Mouse (Mus musculus) megakaryocyte, embryonic 14.5 days (primary cell): ENCODE data around the gene Gab1. TPM values are rescaled to one million over a fixed set of nuclear protein-coding genes. Genes with fewer than 3 reads are reported as not detected.

ENCODE experiments used
- H3K27me3 ChIP-seq: replicated peaks from 2 replicates; pipeline ENCODE3; 2012; ENCODE audit warnings: inconsistent platforms
- H3K36me3 ChIP-seq: replicated peaks from 2 replicates; pipeline ENCODE3; 2012; ENCODE audit warnings: low read length, inconsistent platforms, mixed read lengths
- H3K4me1 ChIP-seq: 2 replicates; pipeline ENCODE4 v1.6.1; 2012; ENCODE audit warnings: inconsistent platforms
- H3K4me3 ChIP-seq: replicated peaks from 2 replicates; pipeline ENCODE3; 2012; ENCODE audit warnings: moderate library complexity, mild to moderate bottlenecking, inconsistent platforms
- H3K9me3 ChIP-seq: 2 replicates; pipeline ENCODE4 v1.6.1; 2012; ENCODE audit warnings: inconsistent platforms
- FLI1 ChIP-seq: IDR thresholded peaks from 2 replicates; pipeline ENCODE4 v1.6.1; 2012; ENCODE audit warnings: low read length, inconsistent platforms, mixed read lengths
- GATA1 ChIP-seq: IDR thresholded peaks from 3 replicates; pipeline ENCODE4 v1.6.1; 2012; ENCODE audit warnings: mixed read lengths, low read length, inconsistent platforms, borderline replicate concordance
- polyA plus RNA-seq: library from polyadenylated mRNA; stranded (reverse); fragments of >175 nt; gene quantifications from 2 replicates; pipeline ENCODE4 v1.2.3, GENCODE M21; 2012; ENCODE audit warnings: low replicate concordance; ENCODE audit not compliant: insufficient read depth

Gab1 gene
- polyA plus RNA-seq: 0.44 and 3.2 TPM in 2 replicates

- Histone ChIP-seq H3K4me1 (peaks cover 25% of the 10 kb centered on the region), H3K36me3 (no peaks in the 10 kb centered on the region), H3K9me3 (peaks cover 15% of the 10 kb centered on the region), H3K4me3 (peak within 1 kb of the TSS; percentile 96), H3K27me3 (peaks cover 47% of the 10 kb centered on the region)
- TF ChIP-seq FLI1: no peak
- no peak for TF ChIP-seq GATA1
Measured at GRCm38 (mm10) chr8:80880196-80881106, at the start of gene Gab1. Gene Gab1 (minus strand): TSS chr8:80880519.

GRCm38 (mm10) chr8:80928770-80929169 is 48.5 kb upstream of the Gab1 start:
- Histone ChIP-seq H3K4me3 (no peak overlapping the region), H3K4me1 (peaks cover 31% of the 10 kb centered on the region), H3K27me3 (peaks cover 8% of the 10 kb centered on the region), H3K36me3 (no peaks in the 10 kb centered on the region), H3K9me3 (no peaks in the 10 kb centered on the region)
- TF ChIP-seq FLI1 (no peak), GATA1 (no peak)

GRCm38 (mm10) chr8:80923794-80924316 is 43.5 kb upstream of the Gab1 start:
- H3K36me3 ChIP-seq: no peaks in the 10 kb centered on the region
- peaks cover 44% of the 10 kb centered on the region for H3K4me1 ChIP-seq
- no peaks in the 10 kb centered on the region for H3K27me3 ChIP-seq
- no peaks in the 10 kb centered on the region for H3K9me3 ChIP-seq
- H3K4me3 ChIP-seq: peak overlapping the region; percentile 65
- no peak for TF ChIP-seq GATA1
- TF ChIP-seq FLI1: no peak

- H3K27me3 ChIP-seq: no peaks in the 10 kb centered on the region
- TF ChIP-seq GATA1: no peak
- TF ChIP-seq FLI1: no peak
- H3K4me3 ChIP-seq: no peak overlapping the region
- peaks cover 37% of the 10 kb centered on the region for H3K4me1 ChIP-seq
- H3K9me3 ChIP-seq: no peaks in the 10 kb centered on the region
- no peaks in the 10 kb centered on the region for H3K36me3 ChIP-seq
Measured at GRCm38 (mm10) chr8:80922642-80923041, 42.3 kb upstream of the Gab1 start.

GRCm38 (mm10) chr8:80919130-80919529 is 38.8 kb upstream of the Gab1 start:
- no peak overlapping the region for H3K4me3 ChIP-seq

GRCm38 (mm10) chr8:80918531-80918930 is 38.2 kb upstream of the Gab1 start:
- H3K36me3 ChIP-seq: no peaks in the 10 kb centered on the region
- no peaks in the 10 kb centered on the region for H3K9me3 ChIP-seq

More at GRCm38 (mm10) chr8:80919130-80919529, 38.8 kb upstream of the Gab1 start:
- TF ChIP-seq GATA1 (no peak), FLI1 (no peak)
- H3K36me3 ChIP-seq: no peaks in the 10 kb centered on the region
- peaks cover 30% of the 10 kb centered on the region for H3K4me1 ChIP-seq
- no peaks in the 10 kb centered on the region for H3K9me3 ChIP-seq
- H3K27me3 ChIP-seq: peaks cover 2% of the 10 kb centered on the region

GRCm38 (mm10) chr8:80916463-80917235 is 36.3 kb upstream of the Gab1 start:
- Histone ChIP-seq H3K4me1 (peaks cover 26% of the 10 kb centered on the region), H3K9me3 (no peaks in the 10 kb centered on the region), H3K27me3 (peaks cover 2% of the 10 kb centered on the region), H3K36me3 (no peaks in the 10 kb centered on the region), H3K4me3 (no peak overlapping the region)
- TF ChIP-seq FLI1 (no peak), GATA1 (no peak)

More at GRCm38 (mm10) chr8:80918531-80918930, 38.2 kb upstream of the Gab1 start:
- peaks cover 2% of the 10 kb centered on the region for H3K27me3 ChIP-seq
- no peak for TF ChIP-seq GATA1
- TF ChIP-seq FLI1: no peak
- peaks cover 25% of the 10 kb centered on the region for H3K4me1 ChIP-seq
- no peak overlapping the region for H3K4me3 ChIP-seq

- H3K4me1 ChIP-seq: peaks cover 24% of the 10 kb centered on the region
- TF ChIP-seq FLI1: no peak
- TF ChIP-seq GATA1: no peak
- no peaks in the 10 kb centered on the region for H3K36me3 ChIP-seq
- H3K9me3 ChIP-seq: no peaks in the 10 kb centered on the region
- peaks cover 2% of the 10 kb centered on the region for H3K27me3 ChIP-seq
- no peak overlapping the region for H3K4me3 ChIP-seq
Measured at GRCm38 (mm10) chr8:80913016-80913748, 32.9 kb upstream of the Gab1 start.

GRCm38 (mm10) chr8:80911400-80911799 is 31.1 kb upstream of the Gab1 start:
- TF ChIP-seq FLI1 (no peak), GATA1 (no peak)
- Histone ChIP-seq H3K9me3 (peaks cover 2% of the 10 kb centered on the region), H3K36me3 (no peaks in the 10 kb centered on the region), H3K27me3 (peaks cover 3% of the 10 kb centered on the region), H3K4me1 (peaks cover 20% of the 10 kb centered on the region), H3K4me3 (no peak overlapping the region)
